Mouse (Mus musculus): ENCODE results near the gene 2200002D01Rik.

GRCm38 (mm10) chr7:29281201-29282073 lies 33.2 kb upstream of the 2200002D01Rik start, which contains the start of gene Spint2:
- TF ChIP-seq CTCF (IDR thresholded peaks at IDR 0.05; ENCODE audit: low read depth, low read length) (no peak), POLR2A (IDR thresholded peaks at IDR 0.05; ENCODE audit: borderline replicate concordance, low read depth, low read length) (no peak)

Measured in bone marrow macrophage, adult 2 months (primary cell).